ENCODE assay signal across 12 mouse cellular contexts in the genomic region with DNA sequence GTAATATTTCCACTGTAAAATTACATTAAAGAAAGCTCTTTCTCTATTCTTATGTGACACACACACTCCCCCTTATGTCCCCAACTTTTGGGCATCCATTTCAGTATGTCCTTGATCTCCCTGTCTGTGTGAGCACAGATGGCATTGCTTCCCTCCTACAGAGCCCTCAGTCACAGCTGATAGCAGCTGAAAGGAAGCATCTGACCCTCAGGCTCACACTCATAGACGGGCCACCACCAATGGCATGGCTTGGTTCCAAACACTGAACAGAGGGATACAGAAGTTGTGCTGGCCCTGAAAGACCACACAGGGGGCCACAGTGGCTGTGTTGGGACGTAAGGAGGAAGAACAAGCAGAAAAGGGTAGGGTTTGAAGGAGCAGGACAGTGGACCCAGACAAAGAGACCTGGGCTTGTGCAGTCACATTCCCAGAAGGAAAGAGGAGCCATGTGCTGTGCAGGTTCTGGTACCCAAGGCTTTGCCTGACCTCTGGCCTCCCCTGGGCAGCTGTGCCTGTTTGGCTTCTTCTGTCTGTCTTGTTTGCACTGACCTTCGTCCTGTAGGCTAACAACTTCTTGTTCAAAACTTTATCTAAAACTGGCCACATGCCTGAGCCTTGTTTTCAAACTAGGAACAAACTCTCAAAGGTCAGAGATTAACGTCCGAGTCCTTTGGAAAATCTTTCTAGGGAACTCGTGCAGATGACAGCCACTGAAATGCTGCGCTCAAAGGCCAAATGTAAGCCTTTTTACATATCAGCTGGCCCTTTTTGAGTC.
DNase-seq lines count a peak whose midpoint lies in the region; ATAC-seq lines count a peak whose summit lies in the region.
"Had no signal": no experiment of that assay in that cellular context is flagged by ENCODE, and none has a peak within 500 bp of the region (broad histone marks: within the 10 kb centered on the region; RNA-seq: fewer than 3 reads in every experiment).

No protein-coding gene starts in this region.

- H3K4me1 ChIP-seq in kidney, embryonic 14.5 days (ENCODE audit: control insufficient read depth, insufficient read depth, low read length) = no peaks in the 10 kb centered on the region
- H3K4me1 ChIP-seq: limb, embryonic 12.5 days had no signal

- ATAC-seq in kidney, embryonic 14.5 days (ENCODE audit: low FRiP score, low TSS enrichment) = no peak
- ATAC-seq in hematopoietic stem cell, adult 5-6 weeks (replicated peaks in 1 of 2; ENCODE audit: insufficient read depth in 1 of 2, low FRiP score in 2 of 2, low TSS enrichment in 1 of 2, low read depth in 1 of 2, poor library complexity in 2 of 2, severe bottlenecking in 2 of 2) = peak; percentile 46 to 56; a peak in 2 of 4 replicates

- H3K9ac ChIP-seq in kidney, embryonic 14.5 days (ENCODE audit: low read depth, low read length) = no peak overlapping the region
- H3K9ac ChIP-seq: heart, embryonic 13.5 days; limb, embryonic 12.5 days had no signal

- H3K4me2 ChIP-seq in kidney, embryonic 14.5 days (replicated peaks; ENCODE audit: low read depth, low read length) = no peak overlapping the region
- H3K4me2 ChIP-seq: heart, embryonic 13.5 days; limb, embryonic 12.5 days had no signal

- H3K36me3 ChIP-seq in kidney, embryonic 14.5 days (ENCODE audit: control insufficient read depth, insufficient read depth, low read length) = no peaks in the 10 kb centered on the region
- H3K36me3 ChIP-seq: heart, embryonic 13.5 days; limb, embryonic 12.5 days had no signal

- no peak overlapping the region for H3K4me3 ChIP-seq in kidney, embryonic 14.5 days (ENCODE audit: low read length)
- H3K4me3 ChIP-seq: heart, embryonic 13.5 days; layer of hippocampus, adult 2 months; limb, embryonic 12.5 days had no signal

- WGBS in kidney, embryonic 14.5 days = 49% methylated on average over 7 of the region's 7 CpGs

- H3K27ac ChIP-seq in kidney, embryonic 14.5 days (ENCODE audit: low read depth, low read length) = no peak overlapping the region
- H3K27ac ChIP-seq: heart, embryonic 13.5 days; layer of hippocampus, adult 2 months; limb, embryonic 12.5 days; macrophage had no signal

- peak; percentile 46 for DNase-seq in cerebellum, adult 11-12 months
- no peak for DNase-seq in cerebellum, adult 9-10 months
- peak; percentile 73 for DNase-seq in kidney, adult 11 months
- DNase-seq in kidney, postnatal 36 days = peak; percentile 70 to 87
- DNase-seq in layer of hippocampus, adult 9-11 months = no peak
- no peak for DNase-seq in lung, postnatal 10 days

- no peaks in the 10 kb centered on the region for H3K9me3 ChIP-seq in kidney, embryonic 14.5 days (ENCODE audit: control insufficient read depth, low read length)
- H3K9me3 ChIP-seq: heart, embryonic 13.5 days; limb, embryonic 12.5 days had no signal

- H3K27me3 ChIP-seq in kidney, embryonic 14.5 days (ENCODE audit: control insufficient read depth, insufficient read depth, low read length) = no peaks in the 10 kb centered on the region
- H3K27me3 ChIP-seq: limb, embryonic 12.5 days had no signal

Comparison
In these comparisons a context has a peak if more than half of its experiments do, and no peak if none do; other contexts are left out.
1. DNase-seq: peak in cerebellum, adult 11-12 months (single experiment), kidney, adult 11 months (single experiment) and kidney, postnatal 36 days (2 of 2); none in cerebellum, adult 9-10 months (single experiment), layer of hippocampus, adult 9-11 months (single experiment) and lung, postnatal 10 days (single experiment).